Mouse (Mus musculus) cerebellum, postnatal 14 days (tissue): ENCODE results near the gene Ngfr.

ENCODE experiments used
- DNase-seq, 2 experiments: peaks; one replicate each; pipeline ENCODE4 v3.0.0; 2021; ENCODE audit warnings: mixed read lengths in 2 of 2

Ngfr gene

DNA sequence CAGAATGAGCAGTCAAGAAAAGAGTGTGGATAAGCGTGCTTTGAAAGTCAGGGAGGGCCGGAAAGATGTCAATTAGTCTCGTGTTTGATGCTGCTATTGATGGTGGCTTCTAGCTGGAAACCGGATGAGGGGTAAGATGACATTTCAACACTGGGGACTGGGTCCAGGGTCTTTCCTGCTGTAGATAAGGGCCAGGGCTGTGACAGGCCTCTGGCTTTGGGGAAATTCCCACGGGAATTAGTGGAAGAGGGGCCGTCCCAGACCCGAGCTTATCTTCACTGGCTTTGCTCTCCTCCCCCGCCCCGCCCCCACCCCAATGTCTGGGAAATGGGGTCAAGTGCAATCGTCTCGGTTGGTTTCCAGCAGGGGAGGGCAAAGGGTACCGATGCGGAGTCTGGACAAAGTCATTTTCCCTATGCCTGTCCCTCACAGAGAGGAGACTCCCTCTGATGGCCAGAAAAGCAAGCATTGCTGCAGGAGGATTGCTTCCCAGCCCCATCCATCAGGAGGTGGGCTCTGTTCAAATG lies 7.2 kb upstream of the Ngfr start:
- no peak for DNase-seq

DNA sequence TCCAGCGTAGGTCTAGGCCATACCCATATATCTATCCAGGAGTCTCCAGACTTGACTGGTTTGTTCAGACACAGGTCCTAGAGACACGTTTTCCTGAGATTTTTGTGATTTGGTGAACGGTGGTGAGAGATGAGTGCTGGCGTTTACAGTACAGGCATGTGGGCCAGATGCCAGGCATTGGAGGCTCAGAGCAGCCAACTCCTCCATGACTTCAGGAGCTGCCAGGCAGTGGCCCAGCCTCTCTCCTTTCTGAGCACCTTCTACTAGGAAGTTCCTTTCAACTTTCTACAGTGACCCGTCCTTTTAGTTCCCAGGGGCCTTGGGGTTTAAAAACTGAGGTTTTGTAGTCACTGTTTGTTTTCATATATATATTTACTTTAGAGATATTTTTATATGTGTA lies 6.0 kb upstream of the Ngfr start:
- DNase-seq, result peak; percentile 65 to 75

DNA sequence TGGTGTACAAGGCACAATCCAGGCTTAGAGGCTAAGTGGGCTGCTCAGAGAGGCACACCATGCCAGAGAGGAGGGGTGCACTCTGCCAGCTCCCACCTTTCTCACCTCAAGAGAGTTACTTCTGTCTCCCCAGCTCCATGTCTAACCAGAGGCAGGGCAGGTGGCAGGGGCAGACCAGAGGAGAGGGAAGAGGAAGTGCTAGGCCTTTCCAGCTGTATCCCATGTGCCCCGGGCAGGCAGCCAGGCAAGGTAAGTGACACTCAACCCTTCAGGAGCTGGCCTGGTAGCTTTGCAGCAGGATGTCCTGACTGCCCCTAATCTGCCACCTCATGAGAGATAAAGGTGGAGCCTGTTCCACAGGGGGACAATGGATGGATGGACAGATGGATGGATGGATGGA lies 5.2 kb upstream of the Ngfr start:
- no peak for DNase-seq

DNA sequence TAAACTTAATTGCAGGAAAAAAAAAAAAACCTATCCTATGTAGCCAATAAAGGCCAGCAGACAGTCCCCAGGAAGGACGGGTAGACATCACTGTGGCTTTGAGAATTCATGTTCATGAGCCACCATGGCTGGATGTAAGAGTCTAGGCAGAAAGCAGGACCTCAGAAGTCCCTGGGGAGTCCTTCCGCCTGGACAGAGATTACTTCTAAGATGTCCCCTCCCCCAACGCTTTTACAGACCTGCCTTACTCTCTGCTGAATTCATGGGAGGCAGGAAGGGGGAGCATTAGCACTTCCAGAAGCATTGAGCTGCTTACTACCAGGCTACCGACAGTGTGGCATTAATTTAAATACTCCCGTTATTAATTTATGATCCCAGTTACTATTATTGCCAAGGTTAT lies 1.7 kb upstream of the Ngfr start:
- no peak for DNase-seq

DNA sequence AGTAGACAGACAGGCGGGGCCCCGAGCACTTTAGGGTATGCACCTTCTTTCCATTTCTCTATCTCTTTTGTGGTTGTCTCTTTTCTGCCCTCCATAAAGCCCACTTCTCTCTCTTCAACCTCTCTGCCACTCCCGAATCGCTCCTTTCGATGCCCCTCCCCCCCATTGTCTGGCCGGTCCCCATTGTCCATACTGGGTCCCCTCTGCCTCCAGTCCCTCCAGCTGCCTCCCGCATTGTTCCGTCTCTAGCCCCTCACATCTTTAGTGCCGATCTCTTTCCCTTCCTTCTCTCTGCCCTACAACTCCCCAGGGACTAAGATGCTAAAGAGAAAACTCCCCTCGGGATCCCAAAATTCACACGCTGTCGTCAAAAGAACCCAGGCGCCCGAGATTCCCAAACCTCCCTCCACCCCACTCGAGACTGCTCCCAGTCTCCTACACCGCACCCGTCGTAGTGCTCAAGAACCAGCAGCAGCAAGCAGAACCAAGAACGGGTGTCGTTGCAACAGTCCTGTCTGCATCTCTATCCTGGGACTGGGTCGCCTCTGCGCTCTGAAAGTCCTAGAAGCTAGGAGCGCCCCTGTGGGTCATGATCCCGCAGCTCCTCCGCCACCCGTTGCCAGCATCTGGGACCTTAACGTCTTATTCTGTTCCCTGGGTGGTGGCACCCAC lies 648 bp downstream of the Ngfr start:
- peak in 1 of 2 experiments; percentile 54 for DNase-seq

DNA sequence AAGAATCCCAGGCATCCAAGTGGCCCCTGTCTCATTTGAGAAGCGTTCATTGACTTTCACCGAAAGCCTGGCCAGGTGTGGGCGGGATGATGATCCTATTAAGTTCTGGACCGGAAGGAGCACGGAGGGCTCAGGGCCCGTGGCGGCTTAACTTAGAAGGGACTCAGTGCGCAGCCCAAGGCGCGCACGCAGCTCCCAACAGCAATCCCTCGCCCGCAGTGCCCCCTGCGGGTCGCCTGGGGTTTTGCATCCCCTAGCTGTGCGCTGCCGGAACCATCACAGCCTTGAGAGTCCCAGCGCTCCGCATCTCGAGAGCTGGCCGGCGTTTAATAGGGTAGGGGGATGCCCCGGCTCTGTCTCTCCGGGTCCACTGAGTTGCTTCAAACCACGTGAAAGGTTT lies 1.4 kb downstream of the Ngfr start:
- DNase-seq, result peak; percentile 91 to 94

DNA sequence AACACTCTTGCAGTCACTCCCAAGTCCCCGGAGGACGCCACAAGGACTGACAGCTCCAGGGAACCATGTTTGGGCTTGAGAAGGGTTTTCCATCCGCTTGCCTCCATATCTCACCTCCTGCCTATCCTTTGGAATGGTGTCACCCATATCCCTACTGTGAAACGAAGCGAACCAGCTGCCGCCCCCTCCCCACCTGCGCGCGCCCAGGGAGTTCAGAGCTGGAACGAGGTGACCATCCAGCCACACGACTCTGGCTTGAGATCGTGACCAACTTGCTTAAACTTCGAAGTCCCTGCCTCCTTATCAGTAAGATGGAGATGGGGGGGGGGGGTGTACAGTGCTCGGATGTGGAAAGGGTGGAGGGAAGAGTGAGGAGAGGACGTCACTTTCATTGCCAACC lies 1.9 kb downstream of the Ngfr start:
- DNase-seq, result no peak

DNA sequence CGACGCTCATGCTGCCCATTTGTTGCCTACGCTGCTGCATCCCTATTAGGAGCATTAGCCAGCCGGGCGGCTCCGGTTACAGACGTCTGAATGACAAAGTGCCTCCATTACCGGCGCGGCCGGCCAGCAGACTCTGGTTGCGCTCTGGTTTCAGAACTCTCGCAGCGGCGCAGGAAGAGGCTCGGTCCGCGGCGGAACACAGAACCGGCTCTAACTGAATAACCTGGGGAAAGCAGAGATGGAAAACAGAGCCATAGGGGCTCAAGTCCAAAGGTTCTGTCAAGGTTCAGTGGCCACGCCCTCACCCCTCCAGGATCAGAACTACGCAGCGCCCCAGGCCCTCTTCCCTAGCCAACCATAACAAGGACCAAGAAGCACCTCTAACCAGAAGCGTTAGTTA lies 2.3 kb downstream of the Ngfr start:
- peak in 1 of 2 experiments; percentile 26 for DNase-seq

DNA sequence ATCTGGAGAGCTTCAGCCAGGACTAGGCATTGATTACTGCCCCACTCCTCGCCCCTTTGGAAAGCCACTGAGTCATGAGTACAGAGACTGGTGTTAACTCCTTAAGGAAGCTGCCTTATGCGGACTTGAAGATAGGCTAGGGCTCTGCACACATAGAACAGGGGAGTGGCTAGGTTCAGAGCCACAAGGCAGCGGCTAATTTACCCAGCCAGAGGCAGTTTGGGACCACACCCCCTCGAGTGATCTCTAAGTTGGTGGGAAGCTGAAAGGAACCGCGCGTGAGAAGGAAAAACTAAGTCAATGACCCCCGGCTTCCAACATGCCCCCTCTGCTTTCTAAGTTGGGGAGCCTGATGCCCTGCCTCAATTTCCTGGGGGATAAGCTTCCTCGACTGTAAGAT lies 2.9 kb downstream of the Ngfr start:
- DNase-seq, result no peak

DNA sequence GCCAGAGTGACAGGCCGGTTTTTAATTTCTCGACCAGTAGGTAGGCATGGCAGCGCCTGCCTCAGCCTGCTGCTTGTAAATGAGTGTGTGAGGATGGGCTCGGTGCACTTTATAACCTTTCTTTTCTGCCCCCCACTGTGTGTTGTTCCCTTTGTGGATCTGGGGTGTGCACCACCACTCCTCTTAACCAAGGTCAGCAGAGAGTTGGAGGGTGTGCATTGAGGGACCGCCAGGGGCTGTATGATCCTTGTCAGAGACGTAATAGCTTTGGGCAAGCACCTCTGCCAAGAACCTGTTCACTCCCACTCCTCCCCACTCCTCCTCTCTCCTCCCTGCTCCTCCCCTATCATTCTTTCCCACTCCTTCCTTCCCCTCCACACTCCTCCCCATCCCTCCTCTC lies 4.1 kb downstream of the Ngfr start:
- DNase-seq, result peak in 1 of 2 experiments; percentile 1

DNA sequence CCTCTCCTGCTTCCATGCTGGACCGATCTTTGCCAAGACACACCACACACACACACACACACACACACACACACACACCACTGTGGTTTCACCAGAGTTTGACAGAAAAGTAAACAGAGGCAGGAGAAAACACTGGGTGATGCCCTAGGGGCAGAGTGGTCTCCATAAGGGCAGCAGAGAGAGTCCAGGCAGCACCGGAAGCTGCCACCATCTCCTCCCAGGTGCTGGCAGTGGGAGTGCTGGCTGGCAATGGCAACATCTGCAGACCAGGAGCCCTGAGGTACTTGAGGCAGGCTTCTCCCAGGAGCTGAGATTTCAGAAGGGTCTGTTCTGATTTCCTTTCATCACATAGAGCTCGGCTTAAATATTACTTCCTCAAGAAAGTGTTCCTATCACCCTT lies 5.3 kb downstream of the Ngfr start:
- DNase-seq, result no peak

DNA sequence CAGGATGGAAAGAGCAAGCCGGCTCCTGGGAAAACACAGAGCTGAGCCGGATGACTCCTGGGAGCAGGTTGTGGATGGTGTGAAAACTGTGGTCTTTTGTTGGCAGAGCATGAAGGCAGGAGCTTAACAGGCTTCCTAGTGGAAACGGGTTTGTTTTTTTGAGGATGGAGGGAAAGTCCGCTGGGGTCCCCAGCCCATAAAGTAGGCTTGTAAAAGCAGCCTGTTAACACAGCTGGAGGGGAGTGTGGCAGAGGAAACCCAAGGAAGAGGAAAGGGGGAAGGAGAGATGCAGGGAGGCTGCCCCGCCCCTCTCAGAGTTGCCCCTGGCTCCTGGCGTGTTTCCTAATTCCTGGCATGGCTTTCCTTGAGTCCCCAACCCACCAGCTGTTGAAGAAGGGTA lies 8.1 kb downstream of the Ngfr start:
- no peak for DNase-seq

DNA sequence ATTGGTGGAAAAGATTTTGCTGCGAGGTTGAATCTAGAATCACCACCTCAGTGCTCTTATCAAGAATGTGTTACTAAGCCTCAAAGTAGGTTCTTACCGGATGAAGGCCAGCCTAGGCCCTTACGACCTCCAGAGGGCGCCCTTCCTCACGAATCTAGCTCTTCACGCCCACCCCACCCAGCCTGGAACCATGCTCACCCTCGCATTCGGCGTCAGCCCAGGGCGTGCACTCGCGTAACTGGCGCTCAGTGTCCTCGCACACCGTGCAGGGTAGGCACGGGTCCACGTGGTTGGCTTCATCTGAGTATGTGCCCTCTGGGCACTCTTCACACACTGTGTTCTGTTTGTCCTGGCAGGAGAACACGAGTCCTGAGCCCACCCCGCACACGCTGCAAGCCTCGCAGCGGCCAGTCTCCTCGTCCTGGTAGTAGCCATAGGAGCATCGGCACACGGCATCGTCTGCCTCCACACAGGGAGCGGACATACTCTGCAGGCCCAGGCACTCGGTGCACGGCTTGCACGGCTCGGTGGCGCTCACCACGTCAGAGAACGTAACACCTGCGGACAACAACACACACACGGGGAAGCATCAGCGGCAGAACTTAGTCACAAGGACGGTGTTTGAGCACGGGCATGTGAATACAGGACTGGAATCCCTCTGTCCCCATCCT lies 9.6 kb downstream of the Ngfr start:
- DNase-seq, result peak; percentile 72 to 82

DNA sequence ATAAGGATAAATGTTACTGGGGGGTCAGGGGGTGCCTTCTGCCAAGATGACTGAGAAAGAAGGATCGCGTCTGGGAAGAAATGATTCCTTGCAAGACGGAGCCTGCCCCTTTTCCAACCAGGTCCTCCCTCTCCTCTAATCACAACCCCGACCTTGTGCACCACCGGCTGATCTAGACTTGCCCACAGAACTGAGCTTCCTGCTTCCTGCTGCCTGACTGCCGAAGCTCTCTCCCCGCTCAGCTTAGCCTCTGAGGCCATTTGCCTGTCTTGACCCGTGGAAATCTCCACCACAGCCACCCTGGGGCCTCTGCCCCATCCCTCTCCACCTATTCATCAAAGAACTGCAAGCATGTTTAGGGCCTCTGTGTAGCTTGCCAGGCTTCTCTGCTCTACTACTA lies 11.2 kb downstream of the Ngfr start:
- no peak for DNase-seq

DNA sequence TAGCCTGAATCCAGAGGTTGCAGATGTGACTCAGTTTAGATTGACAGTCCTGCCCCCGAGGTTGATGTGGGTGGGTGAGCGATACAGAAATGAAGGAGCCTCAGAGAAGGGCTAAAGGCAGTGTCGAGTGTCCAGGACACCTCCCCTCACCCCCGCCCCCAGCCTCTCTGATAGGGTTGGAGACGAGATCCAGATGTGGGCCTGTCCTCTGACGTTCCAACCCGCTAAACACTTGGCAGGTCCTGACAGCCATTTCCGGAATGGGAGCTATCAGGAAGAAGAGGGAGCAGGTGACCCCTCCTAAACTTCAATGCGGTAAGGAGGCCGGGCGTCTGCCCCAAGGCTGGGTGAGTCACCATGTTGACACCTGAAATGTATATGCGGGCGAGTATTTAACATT lies 11.7 kb downstream of the Ngfr start:
- DNase-seq, result no peak

DNA sequence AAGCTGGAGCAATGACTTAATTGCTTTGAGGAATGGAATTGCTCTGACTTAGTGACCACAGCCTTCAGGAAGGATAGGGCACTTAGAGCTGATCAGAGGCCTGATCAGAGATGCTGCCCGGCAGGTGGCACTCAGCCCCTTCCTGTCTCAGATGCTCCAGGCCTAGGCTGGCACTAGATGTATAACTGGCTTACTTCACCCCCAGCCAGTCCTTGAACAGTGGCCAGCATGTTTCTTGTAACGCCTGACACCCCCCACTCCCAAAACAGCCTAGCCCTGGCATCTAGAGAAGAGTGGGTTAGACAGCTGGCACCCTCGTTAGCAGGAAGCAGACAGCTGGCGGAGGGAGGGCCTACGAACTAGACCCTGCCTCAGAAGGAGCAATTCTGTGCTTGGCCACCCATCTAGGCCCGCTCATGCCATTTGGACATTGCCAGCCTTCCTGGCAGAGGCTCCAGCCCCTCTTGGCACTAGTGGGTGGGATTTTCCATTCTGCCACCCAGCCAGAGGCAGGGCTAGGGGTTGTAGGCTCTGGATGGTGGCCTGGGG lies 12.7 kb downstream of the Ngfr start:
- peak; percentile 71 to 81 for DNase-seq

DNA sequence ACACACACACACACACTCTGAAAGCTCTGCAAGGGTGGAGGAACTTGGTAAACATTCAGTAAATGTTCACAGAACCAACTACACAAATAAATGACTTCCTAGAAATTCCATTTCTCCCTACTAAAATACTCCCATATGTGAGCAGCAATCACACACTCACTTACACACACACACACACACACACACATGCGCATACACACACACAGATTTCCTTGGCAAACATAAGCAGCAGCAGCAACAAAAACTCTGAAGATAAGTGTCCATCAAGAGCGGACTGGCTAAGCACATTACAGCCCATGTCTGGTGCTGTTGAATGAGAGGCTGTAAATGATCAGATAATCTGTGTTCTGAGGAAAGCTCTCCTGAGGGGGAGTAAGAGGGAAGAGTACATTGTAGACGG lies 15.3 kb downstream of the Ngfr start:
- no peak for DNase-seq

DNA sequence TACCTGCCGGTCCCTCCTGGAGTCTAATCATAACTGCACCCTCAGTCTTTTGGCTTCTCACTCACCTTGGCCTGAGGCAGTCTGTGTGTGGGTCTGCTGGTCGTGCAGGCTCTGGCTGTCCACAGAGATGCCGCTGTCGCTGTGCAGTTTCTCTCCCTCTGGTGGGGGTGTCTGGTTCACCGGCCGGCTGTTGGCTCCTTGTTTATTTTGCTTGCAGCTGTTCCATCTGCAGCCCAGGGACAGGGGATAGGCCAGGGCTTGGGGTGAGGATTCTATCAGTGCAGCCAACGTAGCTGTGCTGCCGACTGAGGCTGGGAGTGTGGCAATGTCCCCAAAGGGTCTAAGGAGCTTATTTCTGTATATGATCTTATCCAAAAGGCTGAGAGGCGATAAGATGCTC lies 15.8 kb downstream of the Ngfr start:
- DNase-seq, result no peak

DNA sequence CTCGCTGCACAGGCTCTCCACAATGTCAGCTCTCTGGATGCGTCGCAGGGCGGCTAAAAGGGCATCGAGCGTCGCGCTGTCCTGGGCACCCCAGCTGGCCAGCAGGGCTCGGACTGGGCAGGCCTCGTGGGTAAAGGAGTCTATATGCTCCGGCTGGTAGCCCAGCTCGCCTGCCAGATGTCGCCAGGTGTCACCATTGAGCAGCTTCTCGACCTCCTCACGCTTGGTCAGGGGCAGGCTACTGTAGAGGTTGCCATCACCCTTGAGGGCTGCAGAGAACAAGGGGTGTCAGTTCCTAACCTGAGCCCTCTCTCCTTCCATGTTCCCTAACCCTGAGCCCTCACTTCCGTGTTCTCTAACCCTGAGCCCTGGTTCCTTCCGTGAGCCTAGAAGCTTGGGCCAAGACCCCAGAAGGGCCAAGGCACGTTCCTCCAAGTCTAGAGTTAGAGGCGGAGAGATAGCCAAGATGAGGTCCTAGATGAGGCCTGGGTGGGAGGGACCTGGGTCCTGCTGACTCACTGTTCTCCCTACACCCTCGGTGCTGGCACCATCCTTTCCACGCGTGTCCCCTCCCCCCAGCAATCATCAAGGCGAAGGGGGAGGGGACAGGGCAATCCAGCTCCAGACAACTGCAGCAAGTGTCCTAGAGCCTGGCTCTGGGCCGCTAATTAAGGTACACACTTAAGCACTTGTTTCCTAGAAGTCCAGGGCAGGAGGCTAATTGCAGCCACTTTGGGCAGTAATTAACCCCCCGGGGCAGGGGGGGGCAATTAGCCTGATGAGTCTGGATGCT lies 16.5 kb downstream of the Ngfr start:
- DNase-seq, result no peak

DNA sequence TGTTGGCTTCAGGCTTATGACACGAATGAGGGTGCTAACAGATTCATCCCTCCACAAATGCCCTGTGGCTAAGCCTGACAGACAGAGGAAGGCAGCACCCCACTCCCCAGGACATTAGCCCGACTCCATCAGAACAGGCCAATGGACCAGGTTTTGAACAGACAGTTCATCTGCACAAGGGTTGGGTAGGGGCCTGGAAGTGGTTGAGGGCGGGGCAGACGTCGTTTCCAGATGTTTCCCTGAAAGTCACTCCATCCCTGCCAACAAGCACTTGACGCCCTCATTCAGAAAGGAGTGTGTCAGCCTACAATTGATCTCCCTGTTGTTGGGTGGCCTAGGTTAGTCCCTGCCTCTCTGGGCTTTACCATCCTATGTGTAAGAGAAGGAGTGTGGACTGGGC lies 17.6 kb downstream of the Ngfr start:
- DNase-seq, result no peak

DNA sequence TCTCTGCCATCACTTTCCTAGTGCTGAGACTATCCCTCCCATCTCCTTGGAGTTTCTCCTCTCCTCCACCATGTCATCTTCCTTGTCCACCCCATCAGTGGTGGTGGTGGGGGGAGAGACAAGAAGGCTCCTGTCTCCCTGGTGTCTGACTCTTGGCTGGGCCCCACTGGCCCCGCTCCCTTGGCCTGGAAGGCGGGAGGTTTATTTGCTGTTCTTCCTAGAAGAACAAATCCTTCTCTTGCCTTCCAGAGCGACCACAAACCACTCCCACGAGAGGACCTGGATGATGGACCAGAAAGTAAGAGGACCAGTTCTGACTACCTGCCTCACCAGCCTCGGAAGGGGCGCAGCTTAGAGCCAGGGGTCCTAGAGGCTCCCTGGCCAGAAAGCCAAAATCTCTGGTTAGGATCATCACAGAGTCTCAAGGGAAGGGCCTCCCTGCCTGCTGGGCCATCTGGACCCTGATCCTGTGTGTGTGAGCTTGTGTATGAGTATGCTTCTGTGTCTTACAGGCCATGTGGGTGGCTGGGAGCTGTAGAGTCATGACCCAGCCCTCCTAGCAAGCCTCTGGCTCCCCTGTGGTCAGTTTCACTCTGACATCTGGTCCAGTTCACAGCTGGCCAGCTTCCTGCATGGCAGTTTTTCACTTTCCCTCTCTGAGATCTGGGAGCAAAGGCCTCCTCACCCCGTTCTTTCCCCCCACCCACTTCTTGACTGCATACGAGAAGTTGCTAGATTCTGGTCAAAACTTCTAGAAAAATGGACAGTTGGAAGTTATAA lies 19.4 kb downstream of the Ngfr start:
- DNase-seq, result no peak

DNA sequence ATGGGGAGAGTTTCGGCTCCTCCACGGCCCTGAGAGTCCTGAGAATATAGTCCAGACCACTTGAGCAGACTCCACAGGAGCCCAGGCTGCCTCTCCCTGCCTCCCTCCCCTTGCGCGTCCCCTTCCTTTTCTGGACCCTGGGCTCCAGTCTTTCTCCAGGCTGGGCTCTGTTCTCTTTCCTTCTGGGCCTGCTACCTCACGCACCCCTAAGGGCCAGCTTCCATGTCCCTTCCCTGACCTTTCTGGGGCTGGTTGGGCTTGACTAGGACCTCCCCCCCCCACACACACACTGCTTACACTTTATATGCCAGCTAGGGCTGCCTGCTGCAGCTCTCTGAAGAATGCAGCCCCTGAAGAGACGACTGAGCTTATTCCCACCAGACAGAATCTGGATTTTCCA lies 20.2 kb downstream of the Ngfr start:
- DNase-seq, result no peak

DNA sequence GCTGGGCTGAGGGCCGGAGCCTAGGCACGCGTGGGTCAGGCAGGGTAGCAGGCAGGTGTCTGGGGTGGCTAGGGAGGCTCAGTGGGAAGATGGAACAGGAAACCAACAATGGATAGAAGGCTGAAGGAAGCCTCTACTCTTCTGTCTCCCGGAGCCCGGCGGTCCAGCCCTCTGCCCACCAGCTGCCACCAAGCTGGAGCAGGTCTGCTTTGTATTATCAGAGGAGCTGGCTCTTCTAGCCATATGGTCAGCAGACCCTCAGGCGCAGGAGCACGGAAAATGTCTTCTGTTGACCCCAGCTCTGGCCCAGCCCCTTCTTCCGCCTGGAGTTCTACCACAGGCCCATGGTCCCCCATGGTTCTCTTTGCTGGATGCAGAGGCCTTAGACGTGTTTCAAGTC lies 22.2 kb downstream of the Ngfr start:
- no peak for DNase-seq
